Mouse (Mus musculus) lung, adult 2 months (tissue): Measurements from ENCODE around the gene Poln. TPM values are rescaled to one million over a fixed set of nuclear protein-coding genes. Genes with fewer than 3 reads are reported as not detected.
A peak's percentile ranks its signal among the peaks of the same experiment; 100 is the strongest.

Experiments used
- DNase-seq: peaks from one replicate; pipeline ENCODE4 v3.0.0; 2022
- H3K4me1 ChIP-seq: fragments of 200-500 bp; 2 replicates; pipeline ENCODE4 v1.6.1; 2011; ENCODE audit warnings: low read length; ENCODE audit not compliant: control insufficient read depth, insufficient read depth
- H3K4me3 ChIP-seq: fragments of 200-500 bp; replicated peaks from 2 replicates; pipeline ENCODE3; 2011; ENCODE audit warnings: low read depth, mild to moderate bottlenecking, control low read depth, low read length; ENCODE audit errors: extremely low read depth
- CTCF ChIP-seq: fragments of 200-500 bp; IDR thresholded peaks from 2 replicates; pipeline ENCODE4 v1.5.1; 2011; ENCODE audit warnings: mild to moderate bottlenecking, low read length, control low read depth; ENCODE audit not compliant: insufficient read depth
- POLR2A ChIP-seq: fragments of 200-500 bp; IDR thresholded peaks from 2 replicates; pipeline ENCODE4 v1.6.1; 2011; ENCODE audit warnings: low read depth, mild to moderate bottlenecking, control low read depth, low read length, borderline replicate concordance; ENCODE audit errors: extremely low read depth
- WGBS: fragments of 180-500 bp; shearing (Covaris S2); methylation state at CpG from one replicate; pipeline ENCODE4 v1.1.7; 2018; 5-methylcytosine and 5-hydroxymethylcytosine counted together
- polyA plus RNA-seq: library from polyadenylated mRNA; depleted of rRNA; stranded (reverse); fragments of >200 nt; gene quantifications from 2 replicates; pipeline ENCODE4 v1.2.3, GENCODE M21; 2012

Poln gene
- polyA plus RNA-seq, 1 experiment = 0.77 TPM

- no peak for DNase-seq
- H3K4me3 ChIP-seq = no peak overlapping the region
- TF ChIP-seq CTCF (no peak), POLR2A (no peak)
- H3K4me1 ChIP-seq = no peaks in the 10 kb centered on the region
- WGBS = 88% methylated on average over 3 of the region's 3 CpGs
These were observed 170.8 kb downstream of the Poln start for GRCm38 (mm10) chr5:33998505-33998877.

- Histone ChIP-seq H3K4me3 (no peak overlapping the region), H3K4me1 (no peaks in the 10 kb centered on the region)
- DNase-seq = no peak
- WGBS = 75% methylated on average over 20 of the region's 20 CpGs
- TF ChIP-seq CTCF (no peak), POLR2A (no peak)
These were observed 171.3 kb downstream of the Poln start for GRCm38 (mm10) chr5:33997829-33998504.

- under 1% methylated on average over 80 of the region's 80 CpGs for WGBS
- TF ChIP-seq POLR2A (no peak), CTCF (no peak)
- DNase-seq = peak; percentile 25
- peak overlapping the region; percentile 11 for H3K4me3 ChIP-seq
- no peaks in the 10 kb centered on the region for H3K4me1 ChIP-seq
These were observed 172.1 kb downstream of the Poln start for GRCm38 (mm10) chr5:33997051-33997741.

- no peak for DNase-seq
- 9% methylated on average over 55 of the region's 55 CpGs for WGBS
These were observed 172.6 kb downstream of the Poln start for GRCm38 (mm10) chr5:33996694-33997045.

GRCm38 (mm10) chr5:33995843-33996693 lies 173.2 kb downstream of the Poln start, which contains the start of gene Nat8l:
Nat8l (plus strand) TSS chr5:33995984.
- 1% methylated on average over 90 of the region's 90 CpGs for WGBS
- TF ChIP-seq CTCF = no peak
- TF ChIP-seq POLR2A = no peak
- Histone ChIP-seq H3K4me3 (peak within 1 kb of the TSS; percentile 56), H3K4me1 (no peaks in the 10 kb centered on the region)
- DNase-seq = no peak

More at GRCm38 (mm10) chr5:33996694-33997045, 172.6 kb downstream of the Poln start:
- TF ChIP-seq POLR2A = no peak
- no peak for TF ChIP-seq CTCF
- no peaks in the 10 kb centered on the region for H3K4me1 ChIP-seq
- peak overlapping the region; percentile 46 for H3K4me3 ChIP-seq

GRCm38 (mm10) chr5:33994671-33995625 lies 174.3 kb downstream of the Poln start:
- no peak overlapping the region for H3K4me3 ChIP-seq

GRCm38 (mm10) chr5:33983309-33984121 lies 185.7 kb downstream of the Poln start, which contains the start of gene Gm1673:
Gm1673 (plus strand) TSS chr5:33983433.
- under 1% methylated on average over 88 of the region's 88 CpGs for WGBS
- peaks cover 3% of the 10 kb centered on the region; the same call in 1 of the 2 replicates for H3K4me1 ChIP-seq
- TF ChIP-seq POLR2A (no peak), CTCF (no peak)
- DNase-seq = peak; percentile 41
- H3K4me3 ChIP-seq = peak within 1 kb of the TSS; percentile 72

More at GRCm38 (mm10) chr5:33994671-33995625, 174.3 kb downstream of the Poln start:
- H3K4me1 ChIP-seq = no peaks in the 10 kb centered on the region
- TF ChIP-seq POLR2A (no peak), CTCF (peak; percentile 31; the same call in 1 of the 2 replicates)
- WGBS = 35% methylated on average over 28 of the region's 28 CpGs
- no peak for DNase-seq

- TF ChIP-seq CTCF (no peak), POLR2A (no peak)
These were observed 186.5 kb downstream of the Poln start for GRCm38 (mm10) chr5:33982731-33983259.

More at GRCm38 (mm10) chr5:33982731-33983259, 186.5 kb downstream of the Poln start:
- DNase-seq = no peak
- Histone ChIP-seq H3K4me1 (peaks cover 3% of the 10 kb centered on the region; the same call in 1 of the 2 replicates), H3K4me3 (peak overlapping the region; percentile 72)
- 7% methylated on average over 26 of the region's 26 CpGs for WGBS
